Mouse (Mus musculus): ENCODE measurements around the gene Fbxo6.

- no peak for TF ChIP-seq POLR2A (IDR thresholded peaks at IDR 0.05; ENCODE audit: insufficient read depth, low read depth, low read length)
- TF ChIP-seq CTCF (IDR thresholded peaks at IDR 0.05; ENCODE audit: insufficient read depth, low read depth, low read length): no peak
These were observed 40.8 kb upstream of the Fbxo6 start for GRCm38 (mm10) chr4:148192707-148193245.

Data from olfactory bulb, adult 2 months (tissue).